17 mouse cellular contexts compared by ENCODE assay signal in genomic region chr6:88937214-88937549, GRCm38 (mm10). TPM values are rescaled to one million over a fixed set of nuclear protein-coding genes. Genes with fewer than 3 reads are reported as not detected.
DNase-seq lines count a peak whose midpoint lies in the region; ATAC-seq and TF ChIP-seq lines count a peak whose summit lies in the region.
"Had no signal": no experiment of that assay in that cellular context is flagged by ENCODE, and none has a peak within 500 bp of the region (broad histone marks: within the 10 kb centered on the region; RNA-seq: fewer than 3 reads in every experiment).

No protein-coding gene starts in this region.

- H3K36me3 ChIP-seq in hindbrain, embryonic 10.5 days: no peaks in the 10 kb centered on the region
- H3K36me3 ChIP-seq in hindbrain, postnatal 0 days (ENCODE audit: insufficient read depth, low read length): no peaks in the 10 kb centered on the region
- no peaks in the 10 kb centered on the region for H3K36me3 ChIP-seq in midbrain, embryonic 11.5 days (ENCODE audit: control insufficient read depth, insufficient read depth, low read length)
- H3K36me3 ChIP-seq in thymus, adult 2 months (ENCODE audit: control insufficient read depth, insufficient read depth, low read length): no peaks in the 10 kb centered on the region
- H3K36me3 ChIP-seq: embryonic facial prominence, embryonic 13.5 days; limb, embryonic 12.5 days; liver, embryonic 12.5 days had no signal

- no peak overlapping the region for H3K9ac ChIP-seq in hindbrain, postnatal 0 days (replicated peaks; ENCODE audit: low read length)
- H3K9ac ChIP-seq in midbrain, embryonic 11.5 days (ENCODE audit: low read length): no peak overlapping the region
- H3K9ac ChIP-seq: embryonic facial prominence, embryonic 13.5 days; limb, embryonic 12.5 days; liver, embryonic 12.5 days had no signal

- H3K27ac ChIP-seq in hindbrain, embryonic 10.5 days: peak overlapping the region; percentile 91
- no peak overlapping the region for H3K27ac ChIP-seq in hindbrain, postnatal 0 days
- H3K27ac ChIP-seq in midbrain, embryonic 11.5 days (ENCODE audit: low read depth, low read length): peak overlapping the region; percentile 89
- no peak overlapping the region for H3K27ac ChIP-seq in thymus, adult 2 months (ENCODE audit: control insufficient read depth, insufficient read depth, low read length)
- H3K27ac ChIP-seq: embryonic facial prominence, embryonic 13.5 days; limb, embryonic 12.5 days; liver, embryonic 12.5 days had no signal

- no peak for DNase-seq in hindbrain, embryonic 10.5 days (ENCODE audit: low spot score)
- no peak for DNase-seq in hindbrain, postnatal 0 days (ENCODE audit: low spot score)
- DNase-seq in right cerebral cortex, postnatal 4 days: peak; percentile 22
- no peak for DNase-seq in right cerebral cortex, adult 18-20 months
- DNase-seq in midbrain, embryonic 11.5 days (ENCODE audit: low spot score, missing footprints): peak; percentile 85
- DNase-seq in c-Kit-positive CD71-positive TER-119-positive erythroid progenitor cells, embryonic 14.5 days (ENCODE audit: low spot score): no peak
- DNase-seq in thymus, adult 2 months: no peak
- DNase-seq: cerebellum, adult 11 months; kidney, adult 9 months; kidney, postnatal 36 days; layer of hippocampus, adult 9-11 months; lung, adult 2 months; lung, postnatal 36 days had no signal

- H3K4me3 ChIP-seq in hindbrain, embryonic 10.5 days: no peak overlapping the region
- no peak overlapping the region for H3K4me3 ChIP-seq in hindbrain, postnatal 0 days (ENCODE audit: low read length)
- H3K4me3 ChIP-seq in midbrain, embryonic 11.5 days (ENCODE audit: low read depth, low read length): no peak overlapping the region
- no peak overlapping the region for H3K4me3 ChIP-seq in thymus, adult 2 months (ENCODE audit: control insufficient read depth, insufficient read depth, low read length)
- H3K4me3 ChIP-seq: embryonic facial prominence, embryonic 13.5 days; limb, embryonic 12.5 days; liver, embryonic 12.5 days had no signal

- no peaks in the 10 kb centered on the region for H3K9me3 ChIP-seq in hindbrain, embryonic 10.5 days
- no peaks in the 10 kb centered on the region for H3K9me3 ChIP-seq in hindbrain, postnatal 0 days (ENCODE audit: low read length)
- no peaks in the 10 kb centered on the region for H3K9me3 ChIP-seq in midbrain, embryonic 11.5 days (ENCODE audit: control insufficient read depth, low read length)
- H3K9me3 ChIP-seq: embryonic facial prominence, embryonic 13.5 days; limb, embryonic 12.5 days; liver, embryonic 12.5 days had no signal

- H3K27me3 ChIP-seq in hindbrain, embryonic 10.5 days (ENCODE audit: insufficient read depth, poor library complexity, severe bottlenecking): peaks cover 42% of the 10 kb centered on the region
- no peaks in the 10 kb centered on the region for H3K27me3 ChIP-seq in hindbrain, postnatal 0 days (ENCODE audit: insufficient read depth, low read length)
- no peaks in the 10 kb centered on the region for H3K27me3 ChIP-seq in midbrain, embryonic 11.5 days (ENCODE audit: control insufficient read depth, insufficient read depth, low read length)
- H3K27me3 ChIP-seq in thymus, adult 2 months (ENCODE audit: control insufficient read depth, insufficient read depth, low read length): no peaks in the 10 kb centered on the region

- H3K4me2 ChIP-seq in hindbrain, postnatal 0 days (ENCODE audit: low read depth, low read length): no peak overlapping the region
- H3K4me2 ChIP-seq in midbrain, embryonic 11.5 days: no peak overlapping the region
- H3K4me2 ChIP-seq: embryonic facial prominence, embryonic 13.5 days; heart, embryonic 11.5 days; limb, embryonic 12.5 days; liver, embryonic 12.5 days had no signal

- TF ChIP-seq POLR2A in thymus, adult 2 months (IDR thresholded peaks at IDR 0.05; ENCODE audit: control insufficient read depth, extremely low read depth, insufficient read depth, low read length, poor library complexity): no peak

- H3K4me1 ChIP-seq in hindbrain, embryonic 10.5 days (replicated peaks): peaks cover 100% of the 10 kb centered on the region
- peaks cover 27% of the 10 kb centered on the region for H3K4me1 ChIP-seq in hindbrain, postnatal 0 days (ENCODE audit: insufficient read depth, low read length)
- H3K4me1 ChIP-seq in midbrain, embryonic 11.5 days (ENCODE audit: control insufficient read depth, insufficient read depth, low read length): peaks cover 73% of the 10 kb centered on the region
- H3K4me1 ChIP-seq in thymus, adult 2 months (replicated peaks; ENCODE audit: control insufficient read depth, insufficient read depth, low read length): peaks cover 47% of the 10 kb centered on the region
- H3K4me1 ChIP-seq: liver, embryonic 12.5 days had no signal

- TF ChIP-seq CTCF in hindbrain, postnatal 0 days (IDR thresholded peaks at IDR 0.05; ENCODE audit: low read depth): no peak
- TF ChIP-seq CTCF in thymus, adult 2 months (IDR thresholded peaks at IDR 0.05; ENCODE audit: borderline replicate concordance, control insufficient read depth, extremely low read depth, insufficient read depth, low read length, poor library complexity): no peak

- no peak for ATAC-seq in hindbrain, postnatal 0 days
- ATAC-seq in midbrain, embryonic 11.5 days (ENCODE audit: low FRiP score): 0 out of 2 replicates have a peak, but pooled peaks have one; percentile 8
- ATAC-seq: liver, embryonic 12.5 days had no signal

- WGBS in hindbrain, embryonic 10.5 days: 26% methylated on average over 4 of the region's 4 CpGs
- 35% methylated on average over 4 of the region's 4 CpGs for WGBS in hindbrain, postnatal 0 days
- 18% methylated on average over 4 of the region's 4 CpGs for WGBS in midbrain, embryonic 11.5 days
- 96% methylated on average over 4 of the region's 4 CpGs for WGBS in thymus, adult 2 months

RNA-seq across cellular contexts. Expression of gene Tpra1, which starts 35.1 kb away (rescaled TPM):
- 60.5 and 62.3 TPM in 2 replicates for polyA plus RNA-seq in hindbrain, embryonic 10.5 days (2016; fragmentation: Nextera tagmentation; extraction: Ambion mirVana)
- 55.2 and 88.4 TPM in 2 replicates for total RNA-seq in hindbrain, postnatal 0 days (2014; rRNA removed)
- polyA plus RNA-seq in hindbrain, postnatal 0 days (2015; fragmentation: Nextera tagmentation; extraction: Ambion mirVana): 49.4 and 56.0 TPM in 2 replicates
- polyA plus RNA-seq in midbrain, embryonic 11.5 days (2014; fragmentation: Nextera tagmentation; extraction: Ambion mirVana): 36.9 and 39.6 TPM in 2 replicates
- 300 and 366 TPM in 2 replicates for polyA plus RNA-seq in thymus, adult 2 months (2012; rRNA removed)

RNA-seq across cellular contexts. Expression of gene Mcm2, which starts 38.6 kb away (rescaled TPM):
- 222 and 292 TPM in 2 replicates for polyA plus RNA-seq in hindbrain, embryonic 10.5 days (2016; fragmentation: Nextera tagmentation; extraction: Ambion mirVana)
- 35.3 and 37.0 TPM in 2 replicates for total RNA-seq in hindbrain, postnatal 0 days (2014; rRNA removed)
- 21.7 and 23.3 TPM in 2 replicates for polyA plus RNA-seq in hindbrain, postnatal 0 days (2015; fragmentation: Nextera tagmentation; extraction: Ambion mirVana)
- polyA plus RNA-seq in midbrain, embryonic 11.5 days (2014; fragmentation: Nextera tagmentation; extraction: Ambion mirVana): 210 and 212 TPM in 2 replicates
- polyA plus RNA-seq in thymus, adult 2 months (2012; rRNA removed): 169 and 232 TPM in 2 replicates

Comparison
In these comparisons a context has a peak if more than half of its experiments do, and no peak if none do; other contexts are left out.
1. DNase-seq: peak in right cerebral cortex, postnatal 4 days (single experiment) and midbrain, embryonic 11.5 days (single experiment); none in hindbrain, embryonic 10.5 days (single experiment), hindbrain, postnatal 0 days (single experiment), right cerebral cortex, adult 18-20 months (single experiment), c-Kit-positive CD71-positive TER-119-positive erythroid progenitor cells, embryonic 14.5 days (single experiment) and thymus, adult 2 months (single experiment).
2. H3K27ac ChIP-seq: peak in hindbrain, embryonic 10.5 days (single experiment) and midbrain, embryonic 11.5 days (single experiment); none in hindbrain, postnatal 0 days (single experiment) and thymus, adult 2 months (single experiment).